Mouse (Mus musculus) lung, postnatal 0 days (tissue): ENCODE data around the gene Car12. TPM values are rescaled to one million over a fixed set of nuclear protein-coding genes. Genes with fewer than 3 reads are reported as not detected.

Experiments used
- ATAC-seq: fragments of 200-750 bp; cut with Nextera tagmentation; 2 replicates; pipeline ENCODE4 v1.8.0; 2017; ENCODE audit warnings: moderate library complexity
- DNase-seq: peaks from one replicate; pipeline ENCODE4 v3.0.0-alpha.2; 2016; ENCODE audit warnings: low spot score
- H3K27ac ChIP-seq: fragments of 300-500 bp; sonication (generic); 2 replicates; pipeline ENCODE4 v1.5.1; 2014; ENCODE audit warnings: antibody characterized with exemption, mild to moderate bottlenecking, low read length, mixed read lengths
- H3K27me3 ChIP-seq: fragments of 300-500 bp; sonication (generic); replicated peaks from 2 replicates; pipeline ENCODE4 v1.6.1; 2014; ENCODE audit warnings: low read length, mixed read lengths; ENCODE audit not compliant: insufficient read depth
- H3K36me3 ChIP-seq: fragments of 300-500 bp; sonication (generic); 2 replicates; pipeline ENCODE4 v1.6.1; 2014; ENCODE audit warnings: low read length, mixed read lengths; ENCODE audit not compliant: insufficient read depth
- H3K4me1 ChIP-seq: fragments of 300-500 bp; sonication (generic); 2 replicates; pipeline ENCODE4 v1.6.1; 2014; ENCODE audit warnings: antibody characterized with exemption, low read depth, low read length, mixed read lengths; ENCODE audit not compliant: insufficient read depth
- H3K4me2 ChIP-seq: fragments of 300-500 bp; sonication (generic); replicated peaks from 2 replicates; pipeline ENCODE4 v1.6.1; 2014; ENCODE audit warnings: low read depth, mild to moderate bottlenecking, low read length, moderate library complexity, mixed read lengths
- H3K4me3 ChIP-seq: fragments of 300-500 bp; sonication (generic); 2 replicates; pipeline ENCODE4 v1.5.1; 2014; ENCODE audit warnings: low read depth, low read length
- H3K9ac ChIP-seq: fragments of 300-500 bp; sonication (generic); replicated peaks from 2 replicates; pipeline ENCODE4 v1.6.1; 2014; ENCODE audit warnings: low read depth, mild to moderate bottlenecking
- H3K9me3 ChIP-seq: fragments of 300-500 bp; sonication (generic); 2 replicates; pipeline ENCODE4 v1.6.1; 2016; ENCODE audit warnings: low read length, mixed read lengths
- CTCF ChIP-seq: IDR thresholded peaks from 2 replicates; pipeline ENCODE4 v1.5.1; 2016; ENCODE audit warnings: antibody characterized with exemption, mild to moderate bottlenecking
- EP300 ChIP-seq: IDR thresholded peaks from 2 replicates; pipeline ENCODE4 v1.6.1; 2016; ENCODE audit warnings: antibody characterized with exemption, mild to moderate bottlenecking, control low read depth
- WGBS: fragments of 180-500 bp; shearing (Covaris S2); extraction: QIAGEN DNeasy Blood & Tissue Kit; methylation state at CpG from one replicate; pipeline ENCODE4 v1.1.7; 2014; 5-methylcytosine and 5-hydroxymethylcytosine counted together
- polyA plus RNA-seq: library from polyadenylated mRNA; unstranded; fragments of >200 nt; fragmentation: Nextera tagmentation; extraction: Ambion mirVana; gene quantifications from 2 replicates; pipeline ENCODE4 v1.2.1, GENCODE M21; 2015

Car12 gene
- polyA plus RNA-seq, 1 experiment from 2014 or later: 0.24 TPM

GRCm38 (mm10) chr9:66739516-66739915, 26.0 kb downstream of the Car12 start:
- Histone ChIP-seq H3K4me1 (no peaks in the 10 kb centered on the region), H3K4me3 (no peak overlapping the region), H3K9me3 (no peaks in the 10 kb centered on the region), H3K27me3 (no peaks in the 10 kb centered on the region), H3K4me2 (no peak overlapping the region), H3K27ac (no peak overlapping the region), H3K9ac (no peak overlapping the region), H3K36me3 (no peaks in the 10 kb centered on the region)
- no peak for TF ChIP-seq CTCF
- ATAC-seq (no peak), DNase-seq (no peak)
- WGBS: 81% methylated on average over 7 of the region's 7 CpGs

- TF ChIP-seq CTCF (no peak), EP300 (no peak)
These were observed 31.0 kb downstream of the Car12 start for GRCm38 (mm10) chr9:66744531-66744930.

GRCm38 (mm10) chr9:66748390-66748789, 34.9 kb downstream of the Car12 start:
- Histone ChIP-seq H3K4me2 (no peak overlapping the region), H3K27me3 (no peaks in the 10 kb centered on the region), H3K36me3 (no peaks in the 10 kb centered on the region), H3K27ac (no peak overlapping the region), H3K4me3 (no peak overlapping the region), H3K9me3 (no peaks in the 10 kb centered on the region), H3K4me1 (no peaks in the 10 kb centered on the region), H3K9ac (no peak overlapping the region)
- ATAC-seq (no peak), DNase-seq (no peak)
- WGBS: 88% methylated on average over 15 of the region's 15 CpGs
- no peak for TF ChIP-seq CTCF
- TF ChIP-seq EP300: no peak

More at GRCm38 (mm10) chr9:66744531-66744930, 31.0 kb downstream of the Car12 start:
- 68% methylated on average over 2 of the region's 2 CpGs for WGBS
- H3K4me1 ChIP-seq: no peaks in the 10 kb centered on the region
- no peaks in the 10 kb centered on the region for H3K27me3 ChIP-seq
- H3K36me3 ChIP-seq: no peaks in the 10 kb centered on the region
- no peak overlapping the region for H3K4me3 ChIP-seq
- H3K9ac ChIP-seq: no peak overlapping the region
- ATAC-seq (no peak), DNase-seq (no peak)
- no peaks in the 10 kb centered on the region for H3K9me3 ChIP-seq
- no peak overlapping the region for H3K27ac ChIP-seq
- H3K4me2 ChIP-seq: no peak overlapping the region

GRCm38 (mm10) chr9:66752849-66753248, 39.4 kb downstream of the Car12 start:
- ATAC-seq (no peak), DNase-seq (no peak)
- Histone ChIP-seq H3K36me3 (no peaks in the 10 kb centered on the region), H3K4me1 (no peaks in the 10 kb centered on the region), H3K9me3 (no peaks in the 10 kb centered on the region), H3K9ac (no peak overlapping the region), H3K27me3 (no peaks in the 10 kb centered on the region), H3K4me2 (no peak overlapping the region), H3K4me3 (no peak overlapping the region), H3K27ac (no peak overlapping the region)
- TF ChIP-seq CTCF (no peak), EP300 (no peak)
- WGBS: 75% methylated on average over 6 of the region's 6 CpGs

- ATAC-seq: no peak
These were observed 47.5 kb downstream of the Car12 start for GRCm38 (mm10) chr9:66760991-66761390.

GRCm38 (mm10) chr9:66768721-66769120, 55.2 kb downstream of the Car12 start:
- DNase-seq (no peak), ATAC-seq (no peak)
- H3K4me1 ChIP-seq: no peaks in the 10 kb centered on the region
- no peaks in the 10 kb centered on the region for H3K36me3 ChIP-seq
- H3K9me3 ChIP-seq: no peaks in the 10 kb centered on the region
- WGBS: 92% methylated on average over 1 of the region's 1 CpGs
- H3K27ac ChIP-seq: no peak overlapping the region
- H3K4me3 ChIP-seq: no peak overlapping the region
- H3K27me3 ChIP-seq: no peaks in the 10 kb centered on the region
- H3K9ac ChIP-seq: no peak overlapping the region
- no peak overlapping the region for H3K4me2 ChIP-seq
- TF ChIP-seq EP300 (no peak), CTCF (no peak)

More at GRCm38 (mm10) chr9:66760991-66761390, 47.5 kb downstream of the Car12 start:
- Histone ChIP-seq H3K4me2 (no peak overlapping the region), H3K27ac (no peak overlapping the region), H3K9me3 (no peaks in the 10 kb centered on the region), H3K4me1 (no peaks in the 10 kb centered on the region), H3K4me3 (no peak overlapping the region), H3K9ac (no peak overlapping the region), H3K27me3 (no peaks in the 10 kb centered on the region), H3K36me3 (no peaks in the 10 kb centered on the region)
- no peak for TF ChIP-seq CTCF
- no peak for TF ChIP-seq EP300
- DNase-seq: no peak
- WGBS: 53% methylated on average over 1 of the region's 1 CpGs

GRCm38 (mm10) chr9:66769275-66769674, 55.8 kb downstream of the Car12 start:
- Histone ChIP-seq H3K4me1 (no peaks in the 10 kb centered on the region), H3K9me3 (no peaks in the 10 kb centered on the region), H3K36me3 (no peaks in the 10 kb centered on the region), H3K27ac (no peak overlapping the region), H3K4me3 (no peak overlapping the region), H3K27me3 (no peaks in the 10 kb centered on the region), H3K9ac (no peak overlapping the region), H3K4me2 (no peak overlapping the region)
- ATAC-seq (peak; percentile 55), DNase-seq (peak; percentile 71)
- 54% methylated on average over 3 of the region's 3 CpGs for WGBS
- TF ChIP-seq EP300 (no peak), CTCF (no peak)
